Mouse (Mus musculus) midbrain, embryonic 13.5 days (tissue): ENCODE measurements around the gene Rer1. TPM values are rescaled to one million over a fixed set of nuclear protein-coding genes. Genes with fewer than 3 reads are reported as not detected.

Experiments
- ATAC-seq: fragments of 200-750 bp; cut with Nextera tagmentation; 2 replicates; pipeline ENCODE4 v1.8.0; 2017; ENCODE audit warnings: mild to moderate bottlenecking, moderate TSS enrichment, moderate library complexity
- H3K27ac ChIP-seq: fragments of 300-500 bp; sonication (generic); 2 replicates; pipeline ENCODE4 v1.5.1; 2015; ENCODE audit warnings: inconsistent platforms, mild to moderate bottlenecking, moderate library complexity
- H3K27me3 ChIP-seq: fragments of 300-500 bp; sonication (generic); 2 replicates; pipeline ENCODE4 v1.6.1; 2015; ENCODE audit warnings: mild to moderate bottlenecking, inconsistent platforms
- H3K36me3 ChIP-seq: fragments of 300-500 bp; sonication (generic); 2 replicates; pipeline ENCODE4 v1.6.1; 2015; ENCODE audit warnings: mild to moderate bottlenecking, inconsistent platforms
- H3K4me1 ChIP-seq: fragments of 300-500 bp; sonication (generic); replicated peaks from 2 replicates; pipeline ENCODE4 v1.6.1; 2015; ENCODE audit warnings: inconsistent platforms
- H3K4me2 ChIP-seq: fragments of 300-500 bp; sonication (generic); replicated peaks from 2 replicates; pipeline ENCODE4 v1.6.1; 2015; ENCODE audit warnings: moderate library complexity, mild to moderate bottlenecking, inconsistent platforms
- H3K4me3 ChIP-seq: fragments of 300-500 bp; sonication (generic); replicated peaks from 2 replicates; pipeline ENCODE4 v1.5.1; 2015; ENCODE audit warnings: mild to moderate bottlenecking, inconsistent platforms
- H3K9ac ChIP-seq: fragments of 300-500 bp; sonication (generic); replicated peaks from 2 replicates; pipeline ENCODE4 v1.6.1; 2015; ENCODE audit warnings: mild to moderate bottlenecking, inconsistent platforms
- H3K9me3 ChIP-seq: fragments of 300-500 bp; sonication (generic); 2 replicates; pipeline ENCODE4 v1.6.1; 2016; ENCODE audit warnings: mild to moderate bottlenecking, inconsistent platforms
- WGBS: fragments of 180-500 bp; shearing (Covaris S2); methylation state at CpG from one replicate; pipeline ENCODE4 v1.1.7; 2015; 5-methylcytosine and 5-hydroxymethylcytosine counted together
- polyA plus RNA-seq: library from polyadenylated mRNA; unstranded; fragments of >200 nt; fragmentation: Nextera tagmentation; extraction: Ambion mirVana; gene quantifications from 2 replicates; pipeline ENCODE4 v1.2.1, GENCODE M21; 2015

The Rer1 gene
- polyA plus RNA-seq, 1 experiment from 2014 or later: 121 TPM

- Histone ChIP-seq H3K9me3 (no peaks in the 10 kb centered on the region), H3K9ac (no peak overlapping the region), H3K27ac (0 out of 2 replicates have a peak overlapping the region, but pooled peaks have one; percentile 15), H3K36me3 (no peaks in the 10 kb centered on the region), H3K27me3 (no peaks in the 10 kb centered on the region), H3K4me3 (no peak overlapping the region), H3K4me2 (no peak overlapping the region), H3K4me1 (peaks cover 54% of the 10 kb centered on the region)
- WGBS: 78% methylated on average over 9 of the region's 9 CpGs
- ATAC-seq: no peak
Observed at GRCm38 (mm10) chr4:155123868-155124534, 37.8 kb upstream of the Rer1 start.

- Histone ChIP-seq H3K9ac (no peak overlapping the region), H3K4me1 (peaks cover 61% of the 10 kb centered on the region)
Observed at GRCm38 (mm10) chr4:155122444-155123040, 36.4 kb upstream of the Rer1 start.

GRCm38 (mm10) chr4:155121915-155122443, 35.8 kb upstream of the Rer1 start:
- Histone ChIP-seq H3K4me2 (no peak overlapping the region), H3K9ac (no peak overlapping the region), H3K4me1 (peaks cover 60% of the 10 kb centered on the region), H3K36me3 (no peaks in the 10 kb centered on the region), H3K27ac (peak overlapping the region; percentile 70), H3K27me3 (no peaks in the 10 kb centered on the region), H3K4me3 (no peak overlapping the region), H3K9me3 (no peaks in the 10 kb centered on the region)
- WGBS: 81% methylated on average over 6 of the region's 6 CpGs
- ATAC-seq: peak; percentile 24; the same call in 1 of the 2 replicates

More at GRCm38 (mm10) chr4:155122444-155123040, 36.4 kb upstream of the Rer1 start:
- no peak overlapping the region for H3K4me3 ChIP-seq
- H3K4me2 ChIP-seq: no peak overlapping the region
- no peaks in the 10 kb centered on the region for H3K9me3 ChIP-seq
- ATAC-seq: peak; percentile 85
- no peaks in the 10 kb centered on the region for H3K36me3 ChIP-seq
- H3K27me3 ChIP-seq: no peaks in the 10 kb centered on the region
- 26% methylated on average over 16 of the region's 16 CpGs for WGBS
- peak overlapping the region; percentile 70 for H3K27ac ChIP-seq

DNA sequence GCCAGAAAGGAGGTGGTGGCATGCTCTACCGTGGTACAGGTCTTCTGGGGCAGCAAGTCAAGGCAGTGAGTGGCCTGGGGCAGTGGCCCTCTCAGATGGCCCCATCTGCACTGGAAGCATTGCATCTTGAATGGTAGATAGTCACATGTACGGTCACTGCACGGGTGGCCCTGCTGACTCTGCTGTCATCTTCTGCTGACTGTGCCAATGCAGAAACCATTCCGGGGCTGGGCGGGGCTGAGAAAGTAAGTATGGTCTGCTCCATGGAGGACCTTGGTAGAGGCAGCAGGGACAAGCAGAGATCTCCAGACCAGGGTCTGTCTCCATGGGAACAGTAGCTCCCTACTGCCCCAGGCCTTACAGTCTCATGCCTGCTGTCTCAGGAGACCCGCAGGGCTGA, 35.0 kb upstream of the Rer1 start:
- Histone ChIP-seq H3K4me2 (no peak overlapping the region), H3K9me3 (no peaks in the 10 kb centered on the region), H3K27me3 (no peaks in the 10 kb centered on the region), H3K36me3 (no peaks in the 10 kb centered on the region), H3K27ac (no peak overlapping the region), H3K9ac (no peak overlapping the region), H3K4me3 (no peak overlapping the region), H3K4me1 (peaks cover 54% of the 10 kb centered on the region)
- WGBS: 91% methylated on average over 6 of the region's 6 CpGs
- no peak for ATAC-seq

DNA sequence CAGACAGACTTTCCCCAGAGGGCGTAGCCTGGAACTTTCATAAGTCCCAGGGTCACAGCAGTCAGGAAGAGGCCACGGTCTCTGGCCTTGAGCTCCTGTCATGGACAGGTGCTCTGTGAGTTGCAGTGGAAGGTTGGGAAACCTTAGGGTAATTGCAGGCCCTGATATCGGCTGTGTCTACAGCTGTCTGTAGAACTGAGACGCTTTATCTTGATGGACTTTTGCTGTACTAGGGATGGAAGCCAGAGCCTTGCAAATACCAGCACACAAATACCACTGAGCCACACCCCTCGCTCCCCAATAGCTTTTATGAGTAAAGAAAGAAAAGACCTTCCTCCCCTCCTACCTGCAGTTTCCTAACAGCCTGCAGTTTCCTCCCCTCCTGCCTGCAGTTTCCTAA, 34.4 kb upstream of the Rer1 start:
- H3K4me2 ChIP-seq: no peak overlapping the region
- no peaks in the 10 kb centered on the region for H3K27me3 ChIP-seq
- no peaks in the 10 kb centered on the region for H3K9me3 ChIP-seq
- H3K9ac ChIP-seq: no peak overlapping the region
- H3K36me3 ChIP-seq: no peaks in the 10 kb centered on the region
- no peak for ATAC-seq
- H3K4me1 ChIP-seq: peaks cover 54% of the 10 kb centered on the region
- no peak overlapping the region for H3K27ac ChIP-seq
- H3K4me3 ChIP-seq: no peak overlapping the region
- 89% methylated on average over 5 of the region's 5 CpGs for WGBS

- WGBS: 82% methylated on average over 7 of the region's 7 CpGs
- H3K9me3 ChIP-seq: no peaks in the 10 kb centered on the region
- no peak for ATAC-seq
Observed at GRCm38 (mm10) chr4:155120038-155120437, 33.9 kb upstream of the Rer1 start.

GRCm38 (mm10) chr4:155118278-155118677, 32.1 kb upstream of the Rer1 start:
- WGBS: 59% methylated on average over 10 of the region's 10 CpGs
- no peak for ATAC-seq
- no peak overlapping the region for H3K4me3 ChIP-seq
- no peak overlapping the region for H3K4me2 ChIP-seq
- H3K4me1 ChIP-seq: peaks cover 41% of the 10 kb centered on the region
- H3K9me3 ChIP-seq: no peaks in the 10 kb centered on the region
- H3K36me3 ChIP-seq: no peaks in the 10 kb centered on the region
- H3K27ac ChIP-seq: no peak overlapping the region
- no peak overlapping the region for H3K9ac ChIP-seq
- H3K27me3 ChIP-seq: no peaks in the 10 kb centered on the region

More at GRCm38 (mm10) chr4:155120038-155120437, 33.9 kb upstream of the Rer1 start:
- H3K4me2 ChIP-seq: no peak overlapping the region
- no peak overlapping the region for H3K27ac ChIP-seq
- H3K4me1 ChIP-seq: peaks cover 49% of the 10 kb centered on the region
- no peaks in the 10 kb centered on the region for H3K36me3 ChIP-seq
- no peak overlapping the region for H3K4me3 ChIP-seq
- no peaks in the 10 kb centered on the region for H3K27me3 ChIP-seq
- H3K9ac ChIP-seq: no peak overlapping the region

GRCm38 (mm10) chr4:155117396-155117978, 31.3 kb upstream of the Rer1 start:
- ATAC-seq: no peak
- Histone ChIP-seq H3K27ac (no peak overlapping the region), H3K9me3 (no peaks in the 10 kb centered on the region), H3K27me3 (no peaks in the 10 kb centered on the region), H3K36me3 (no peaks in the 10 kb centered on the region), H3K4me3 (no peak overlapping the region), H3K4me2 (no peak overlapping the region), H3K4me1 (peaks cover 33% of the 10 kb centered on the region), H3K9ac (no peak overlapping the region)
- WGBS: 78% methylated on average over 6 of the region's 6 CpGs

- no peak overlapping the region for H3K4me2 ChIP-seq
- H3K4me3 ChIP-seq: no peak overlapping the region
- H3K36me3 ChIP-seq: no peaks in the 10 kb centered on the region
- H3K27me3 ChIP-seq: no peaks in the 10 kb centered on the region
- no peak for ATAC-seq
- H3K9ac ChIP-seq: no peak overlapping the region
- H3K4me1 ChIP-seq: peaks cover 24% of the 10 kb centered on the region; the same call in 1 of the 2 replicates
- H3K9me3 ChIP-seq: no peaks in the 10 kb centered on the region
- H3K27ac ChIP-seq: no peak overlapping the region
- 84% methylated on average over 4 of the region's 4 CpGs for WGBS
Observed at GRCm38 (mm10) chr4:155116607-155117006, 30.4 kb upstream of the Rer1 start.

DNA sequence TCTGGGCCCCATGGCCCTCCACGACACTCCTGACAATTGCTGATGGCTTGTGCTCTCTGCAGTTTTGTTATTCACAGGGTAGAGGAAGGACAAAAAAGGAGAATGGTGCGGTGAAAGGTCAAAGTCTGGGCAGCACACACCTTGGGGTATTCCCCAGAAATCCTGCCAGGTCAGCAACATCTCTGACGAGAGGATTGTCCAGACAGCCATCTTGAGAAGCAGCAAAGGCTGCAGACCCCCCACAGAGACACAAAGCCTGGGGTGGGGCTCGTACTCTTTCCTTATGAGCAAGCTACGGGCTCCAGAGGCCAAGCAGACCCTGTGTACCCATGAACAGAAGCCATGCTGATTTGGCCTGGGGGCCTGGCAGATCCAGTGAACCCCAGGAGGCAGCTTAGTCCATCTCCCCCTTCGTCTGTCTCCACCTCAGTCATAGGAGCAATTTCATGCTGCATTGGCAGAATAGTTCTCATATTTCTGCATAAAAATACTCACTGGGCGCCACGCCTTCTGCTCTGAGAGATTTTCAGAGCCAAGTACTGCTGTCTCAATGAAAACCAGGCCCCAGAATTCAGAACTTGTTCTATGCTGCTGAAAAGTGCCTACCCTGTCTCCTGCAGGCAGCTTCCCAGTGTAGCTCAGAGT, 27.7 kb upstream of the Rer1 start:
- H3K9ac ChIP-seq: no peak overlapping the region
- no peaks in the 10 kb centered on the region for H3K9me3 ChIP-seq
- no peaks in the 10 kb centered on the region for H3K36me3 ChIP-seq
- no peak overlapping the region for H3K27ac ChIP-seq
- H3K27me3 ChIP-seq: no peaks in the 10 kb centered on the region
- no peak overlapping the region for H3K4me3 ChIP-seq
- no peak overlapping the region for H3K4me2 ChIP-seq
- H3K4me1 ChIP-seq: 0 out of 2 replicates have a peak, but pooled peaks cover 17% of the 10 kb centered on the region
- WGBS: 62% methylated on average over 8 of the region's 8 CpGs
- ATAC-seq: no peak

- Histone ChIP-seq H3K27me3 (no peaks in the 10 kb centered on the region), H3K9ac (no peak overlapping the region), H3K27ac (no peak overlapping the region), H3K4me3 (no peak overlapping the region), H3K4me2 (no peak overlapping the region), H3K9me3 (no peaks in the 10 kb centered on the region), H3K4me1 (0 out of 2 replicates have a peak, but pooled peaks cover 2% of the 10 kb centered on the region), H3K36me3 (no peaks in the 10 kb centered on the region)
- WGBS: 91% methylated on average over 5 of the region's 5 CpGs
- no peak for ATAC-seq
Observed at GRCm38 (mm10) chr4:155109471-155109870, 23.3 kb upstream of the Rer1 start.

DNA sequence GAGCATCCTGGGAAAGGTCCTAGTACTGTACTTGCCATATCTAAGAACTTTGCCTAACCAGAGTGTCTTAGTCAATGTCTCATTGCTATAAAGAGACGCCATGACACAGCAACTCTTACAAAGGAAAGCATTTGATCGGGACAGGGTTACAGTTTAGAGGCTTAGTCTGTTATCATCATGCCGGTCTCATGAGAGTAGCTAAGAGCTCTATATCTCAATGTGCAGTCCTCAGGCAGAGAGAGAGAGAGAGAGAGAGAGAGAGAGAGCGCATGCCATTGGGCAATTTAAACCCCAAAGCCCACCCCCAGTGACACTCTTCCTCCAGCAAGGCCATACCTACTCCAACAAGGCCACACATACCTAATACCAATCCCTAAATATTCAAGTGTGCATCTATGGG, 21.7 kb upstream of the Rer1 start:
- Histone ChIP-seq H3K27me3 (no peaks in the 10 kb centered on the region), H3K36me3 (no peaks in the 10 kb centered on the region), H3K4me1 (no peaks in the 10 kb centered on the region), H3K9ac (no peak overlapping the region), H3K9me3 (no peaks in the 10 kb centered on the region), H3K4me2 (no peak overlapping the region), H3K4me3 (no peak overlapping the region), H3K27ac (no peak overlapping the region)
- no peak for ATAC-seq
- 97% methylated on average over 4 of the region's 4 CpGs for WGBS
